Mouse (Mus musculus) forebrain, embryonic 14.5 days (tissue): ENCODE measurements around the gene D11Wsu47e. TPM values are rescaled to one million over a fixed set of nuclear protein-coding genes. Genes with fewer than 3 reads are reported as not detected.

ENCODE experiments used
- ATAC-seq: fragments of 200-750 bp; cut with Nextera tagmentation; 2 replicates; pipeline ENCODE4 v1.8.0; 2017; ENCODE audit warnings: mild to moderate bottlenecking, moderate library complexity
- DNase-seq: peaks from one replicate; pipeline ENCODE4 v3.0.0-alpha.2; 2015; ENCODE audit warnings: low spot score
- H3K27ac ChIP-seq: fragments of 300-500 bp; sonication (generic); 2 replicates; pipeline ENCODE4 v1.5.1; 2014; ENCODE audit warnings: low read depth, mild to moderate bottlenecking, control low read depth, low read length, moderate library complexity
- H3K27me3 ChIP-seq: fragments of 300-500 bp; sonication (generic); replicated peaks from 2 replicates; pipeline ENCODE4 v1.6.1; 2014; ENCODE audit warnings: low read length, control low read depth, mixed read lengths; ENCODE audit not compliant: control insufficient read depth, insufficient read depth
- H3K36me3 ChIP-seq: fragments of 300-500 bp; sonication (generic); 2 replicates; pipeline ENCODE4 v1.6.1; 2014; ENCODE audit warnings: low read length, control low read depth; ENCODE audit not compliant: control insufficient read depth, insufficient read depth
- H3K4me1 ChIP-seq: fragments of 300-500 bp; sonication (generic); 2 replicates; pipeline ENCODE4 v1.6.1; 2014; ENCODE audit warnings: antibody characterized with exemption, low read length, control low read depth; ENCODE audit not compliant: control insufficient read depth, insufficient read depth
- H3K4me2 ChIP-seq: fragments of 300-500 bp; sonication (generic); 2 replicates; pipeline ENCODE4 v1.6.1; 2014; ENCODE audit warnings: mild to moderate bottlenecking, control low read depth, low read length
- H3K4me3 ChIP-seq: fragments of 300-500 bp; sonication (generic); 2 replicates; pipeline ENCODE4 v1.5.1; 2014; ENCODE audit warnings: low read depth, low read length, control low read depth
- H3K9ac ChIP-seq: fragments of 300-500 bp; sonication (generic); 2 replicates; pipeline ENCODE4 v1.6.1; 2014; ENCODE audit warnings: mild to moderate bottlenecking, low read length, control low read depth, moderate library complexity
- H3K9me3 ChIP-seq: fragments of 300-500 bp; sonication (generic); replicated peaks from 2 replicates; pipeline ENCODE4 v1.6.1; 2016; ENCODE audit warnings: low read length, control low read depth, mixed read lengths; ENCODE audit not compliant: control insufficient read depth
- WGBS: fragments of 180-500 bp; shearing (Covaris S2); extraction: QIAGEN DNeasy Blood & Tissue Kit; methylation state at CpG from one replicate; pipeline ENCODE4 v1.1.7; 2014; 5-methylcytosine and 5-hydroxymethylcytosine counted together
- polyA plus RNA-seq: library from polyadenylated mRNA; unstranded; fragments of >200 nt; fragmentation: Nextera tagmentation; extraction: Ambion mirVana; gene quantifications from 2 replicates; pipeline ENCODE4 v1.2.1, GENCODE M21; 2014

Gene D11Wsu47e
- polyA plus RNA-seq, 1 experiment from 2014 or later = 27.0 TPM

- Histone ChIP-seq H3K4me2 (no peak overlapping the region), H3K4me3 (no peak overlapping the region), H3K27ac (0 out of 2 replicates have a peak overlapping the region, but pooled peaks have one; percentile 1), H3K36me3 (peaks cover 49% of the 10 kb centered on the region), H3K27me3 (no peaks in the 10 kb centered on the region), H3K9me3 (no peaks in the 10 kb centered on the region), H3K4me1 (no peaks in the 10 kb centered on the region), H3K9ac (no peak overlapping the region)
- DNase-seq (peak; percentile 43), ATAC-seq (no peak)
- WGBS = 71% methylated on average over 4 of the region's 4 CpGs
Observed at GRCm38 (mm10) chr11:113673614-113674013, 10.6 kb upstream of the D11Wsu47e start.

- 85% methylated on average over 5 of the region's 5 CpGs for WGBS
- H3K9me3 ChIP-seq = no peaks in the 10 kb centered on the region
Observed at GRCm38 (mm10) chr11:113674595-113674994, 9.6 kb upstream of the D11Wsu47e start.

GRCm38 (mm10) chr11:113676847-113677246 lies 7.4 kb upstream of the D11Wsu47e start:
- H3K27me3 ChIP-seq = no peaks in the 10 kb centered on the region
- H3K4me2 ChIP-seq = no peak overlapping the region
- H3K9me3 ChIP-seq = no peaks in the 10 kb centered on the region
- DNase-seq (no peak), ATAC-seq (no peak)
- H3K4me3 ChIP-seq = no peak overlapping the region
- WGBS = 52% methylated on average over 2 of the region's 2 CpGs
- H3K4me1 ChIP-seq = no peaks in the 10 kb centered on the region
- H3K9ac ChIP-seq = no peak overlapping the region
- no peak overlapping the region for H3K27ac ChIP-seq
- peaks cover 32% of the 10 kb centered on the region for H3K36me3 ChIP-seq

More at GRCm38 (mm10) chr11:113674595-113674994, 9.6 kb upstream of the D11Wsu47e start:
- H3K4me2 ChIP-seq = no peak overlapping the region
- no peak overlapping the region for H3K4me3 ChIP-seq
- no peak overlapping the region for H3K9ac ChIP-seq
- no peaks in the 10 kb centered on the region for H3K4me1 ChIP-seq
- no peak overlapping the region for H3K27ac ChIP-seq
- peaks cover 44% of the 10 kb centered on the region for H3K36me3 ChIP-seq
- H3K27me3 ChIP-seq = no peaks in the 10 kb centered on the region
- DNase-seq = no peak
- no peak for ATAC-seq

GRCm38 (mm10) chr11:113677378-113677777 lies 6.8 kb upstream of the D11Wsu47e start:
- Histone ChIP-seq H3K27me3 (no peaks in the 10 kb centered on the region), H3K4me2 (no peak overlapping the region), H3K9me3 (no peaks in the 10 kb centered on the region), H3K27ac (no peak overlapping the region), H3K36me3 (peaks cover 32% of the 10 kb centered on the region), H3K4me1 (peaks cover 4% of the 10 kb centered on the region), H3K9ac (no peak overlapping the region), H3K4me3 (no peak overlapping the region)
- no peak for DNase-seq
- 87% methylated on average over 2 of the region's 2 CpGs for WGBS
- no peak for ATAC-seq

DNA sequence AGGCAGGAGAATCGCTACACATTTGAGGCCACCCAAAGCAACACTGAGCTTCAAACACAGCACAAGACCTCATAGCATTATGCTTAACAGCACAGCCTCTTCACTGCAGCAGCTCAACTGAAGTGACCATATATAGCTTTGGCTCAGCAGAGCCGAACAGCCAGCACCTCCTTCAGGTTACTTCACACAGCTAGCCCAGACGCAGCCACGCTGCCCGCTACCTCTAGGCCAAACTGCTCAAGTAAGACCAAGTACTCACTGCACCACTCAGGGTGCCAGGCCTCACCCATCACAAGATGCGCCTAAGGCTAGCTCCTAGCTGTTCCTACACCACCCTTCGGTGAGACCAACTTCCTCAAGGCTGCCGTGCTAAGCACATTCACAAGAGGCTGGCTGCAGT lies 5.8 kb upstream of the D11Wsu47e start:
- Histone ChIP-seq H3K27me3 (no peaks in the 10 kb centered on the region), H3K9me3 (no peaks in the 10 kb centered on the region), H3K4me2 (no peak overlapping the region), H3K9ac (0 out of 2 replicates have a peak overlapping the region, but pooled peaks have one; percentile 8), H3K4me1 (peaks cover 8% of the 10 kb centered on the region), H3K36me3 (peaks cover 27% of the 10 kb centered on the region), H3K27ac (no peak overlapping the region), H3K4me3 (no peak overlapping the region)
- DNase-seq (no peak), ATAC-seq (no peak)
- 91% methylated on average over 8 of the region's 8 CpGs for WGBS

DNA sequence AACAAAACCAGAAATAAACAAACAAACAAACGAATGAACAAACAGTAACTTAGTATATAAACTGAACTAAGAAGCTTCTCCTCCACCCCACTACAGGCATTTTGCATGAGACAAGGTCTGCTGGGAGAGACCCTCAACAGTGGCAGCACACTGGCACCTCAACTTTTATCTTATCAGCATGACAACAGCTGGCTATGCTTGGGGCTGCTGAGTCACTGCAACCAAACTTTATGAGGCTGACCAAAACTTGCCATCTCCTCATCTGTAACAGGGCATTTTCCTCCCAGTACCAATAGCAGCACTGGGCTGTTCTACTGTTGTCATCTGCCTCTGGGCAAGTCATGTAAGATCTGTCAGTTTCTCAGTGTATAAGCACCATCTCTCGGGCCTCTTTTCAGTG lies 3.3 kb upstream of the D11Wsu47e start:
- no peak overlapping the region for H3K4me2 ChIP-seq
- peaks cover 14% of the 10 kb centered on the region for H3K4me1 ChIP-seq
- H3K36me3 ChIP-seq = peaks cover 12% of the 10 kb centered on the region
- H3K4me3 ChIP-seq = no peak overlapping the region
- DNase-seq (no peak), ATAC-seq (no peak)
- no peak overlapping the region for H3K27ac ChIP-seq
- H3K9me3 ChIP-seq = no peaks in the 10 kb centered on the region
- no peaks in the 10 kb centered on the region for H3K27me3 ChIP-seq
- H3K9ac ChIP-seq = no peak overlapping the region
- WGBS = 93% methylated on average over 2 of the region's 2 CpGs

GRCm38 (mm10) chr11:113681979-113682378 lies 2.2 kb upstream of the D11Wsu47e start:
- H3K27me3 ChIP-seq = no peaks in the 10 kb centered on the region
- H3K9ac ChIP-seq = peak overlapping the region; percentile 89
- H3K27ac ChIP-seq = no peak overlapping the region
- ATAC-seq (no peak), DNase-seq (no peak)
- peaks cover 1% of the 10 kb centered on the region for H3K36me3 ChIP-seq
- peak overlapping the region; percentile 95 for H3K4me2 ChIP-seq
- H3K4me1 ChIP-seq = peaks cover 21% of the 10 kb centered on the region
- no peak overlapping the region for H3K4me3 ChIP-seq
- no peaks in the 10 kb centered on the region for H3K9me3 ChIP-seq

GRCm38 (mm10) chr11:113682897-113683626 lies 1.1 kb upstream of the D11Wsu47e start:
- DNase-seq (peak; percentile 29), ATAC-seq (peak; percentile 25)
- Histone ChIP-seq H3K4me3 (peak overlapping the region; percentile 95), H3K36me3 (peaks cover under 1% of the 10 kb centered on the region), H3K9ac (peak overlapping the region; percentile 89), H3K9me3 (no peaks in the 10 kb centered on the region), H3K4me2 (peak overlapping the region; percentile 95), H3K4me1 (peaks cover 23% of the 10 kb centered on the region), H3K27me3 (no peaks in the 10 kb centered on the region), H3K27ac (peak overlapping the region; percentile 93)
- WGBS = 2% methylated on average over 38 of the region's 38 CpGs

GRCm38 (mm10) chr11:113683627-113683956 lies 620 bp upstream of the D11Wsu47e start:
- Histone ChIP-seq H3K4me2 (peak overlapping the region; percentile 95), H3K27me3 (no peaks in the 10 kb centered on the region), H3K9me3 (no peaks in the 10 kb centered on the region), H3K4me1 (peaks cover 23% of the 10 kb centered on the region), H3K27ac (peak overlapping the region; percentile 93), H3K4me3 (peak overlapping the region; percentile 95), H3K36me3 (peaks cover 6% of the 10 kb centered on the region), H3K9ac (peak overlapping the region; percentile 89)
- ATAC-seq (no peak), DNase-seq (no peak)
- WGBS = 0% methylated on average over 23 of the region's 38 CpGs
